Mouse (Mus musculus) hindbrain, embryonic 11.5 days (tissue): ENCODE measurements at regions not wholly inside any gene's neighbourhood (a gene's known extent, or its start where the extent isn't known, plus 50 kb on each side); places are given as distances from the start of the nearest gene placed in this dataset.
A peak's percentile ranks its signal among the peaks of the same experiment; 100 is the strongest.

Experiments
- ATAC-seq: fragments of 200-750 bp; cut with Nextera tagmentation; 2 replicates; pipeline ENCODE4 v1.8.0; 2017; ENCODE audit warnings: mild to moderate bottlenecking, moderate TSS enrichment, moderate library complexity; ENCODE audit not compliant: low FRiP score
- DNase-seq: peaks from one replicate; pipeline ENCODE4 v3.0.0-alpha.2; 2015; ENCODE audit warnings: low spot score
- H3K27ac ChIP-seq: fragments of 300-500 bp; sonication (generic); 2 replicates; pipeline ENCODE4 v1.5.1; 2014; ENCODE audit warnings: mild to moderate bottlenecking, low read depth, low read length
- H3K27me3 ChIP-seq: fragments of 300-500 bp; sonication (generic); 2 replicates; pipeline ENCODE4 v1.6.1; 2014; ENCODE audit warnings: mild to moderate bottlenecking, low read length, moderate library complexity, mixed read lengths; ENCODE audit not compliant: control insufficient read depth, insufficient read depth
- H3K36me3 ChIP-seq: fragments of 300-500 bp; sonication (generic); 2 replicates; pipeline ENCODE4 v1.6.1; 2014; ENCODE audit warnings: mild to moderate bottlenecking, low read length, moderate library complexity, mixed read lengths; ENCODE audit not compliant: control insufficient read depth, insufficient read depth
- H3K4me1 ChIP-seq: fragments of 300-500 bp; sonication (generic); replicated peaks from 2 replicates; pipeline ENCODE4 v1.6.1; 2014; ENCODE audit warnings: low read length, mixed read lengths; ENCODE audit not compliant: control insufficient read depth, insufficient read depth
- H3K4me2 ChIP-seq: fragments of 300-500 bp; sonication (generic); replicated peaks from 2 replicates; pipeline ENCODE4 v1.6.1; 2014; ENCODE audit warnings: mild to moderate bottlenecking, low read depth, low read length
- H3K4me3 ChIP-seq: fragments of 300-500 bp; sonication (generic); 2 replicates; pipeline ENCODE4 v1.5.1; 2014; ENCODE audit warnings: low read depth, low read length
- H3K9ac ChIP-seq: fragments of 300-500 bp; sonication (generic); 2 replicates; pipeline ENCODE4 v1.6.1; 2014; ENCODE audit warnings: low read depth, low read length
- H3K9me3 ChIP-seq: fragments of 300-500 bp; sonication (generic); 2 replicates; pipeline ENCODE4 v1.6.1; 2016; ENCODE audit warnings: low read length; ENCODE audit not compliant: control insufficient read depth
- WGBS: fragments of 180-500 bp; shearing (Covaris S2); extraction: QIAGEN DNeasy Blood & Tissue Kit; methylation state at CpG from one replicate; pipeline ENCODE4 v1.1.7; 2014; 5-methylcytosine and 5-hydroxymethylcytosine counted together

DNA sequence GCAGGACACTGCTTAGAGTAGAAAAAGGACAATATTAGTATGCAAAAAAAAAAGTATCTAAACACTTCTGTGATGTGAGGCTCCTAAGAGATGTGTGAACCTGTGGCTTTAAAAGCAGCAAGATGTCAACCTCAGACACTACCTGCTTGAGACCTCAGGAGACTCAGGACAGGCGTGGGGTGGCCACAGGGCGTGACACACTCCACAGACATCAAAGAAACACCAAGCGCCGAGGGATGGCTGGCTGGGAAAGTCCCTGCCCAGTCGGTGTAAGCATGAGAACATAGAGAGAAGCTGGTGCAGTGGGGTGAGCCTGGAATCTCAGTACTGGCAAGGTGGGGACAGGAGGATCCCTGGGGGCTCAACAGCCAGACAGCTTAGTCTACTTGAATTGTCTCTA lies 72.0 kb upstream of the Sulf2 start:
- DNase-seq (no peak), ATAC-seq (no peak)
- no peak overlapping the region for H3K4me2 ChIP-seq
- peak overlapping the region; percentile 44; the same call in 1 of the 2 replicates for H3K27ac ChIP-seq
- H3K9ac ChIP-seq: no peak overlapping the region
- peaks cover 7% of the 10 kb centered on the region; the same call in 1 of the 2 replicates for H3K27me3 ChIP-seq
- H3K9me3 ChIP-seq: no peaks in the 10 kb centered on the region
- H3K4me3 ChIP-seq: no peak overlapping the region
- whole genome bisulfite sequencing: 52% methylated on average over 5 of the region's 5 CpGs
- H3K4me1 ChIP-seq: no peaks in the 10 kb centered on the region
- H3K36me3 ChIP-seq: no peaks in the 10 kb centered on the region

DNA sequence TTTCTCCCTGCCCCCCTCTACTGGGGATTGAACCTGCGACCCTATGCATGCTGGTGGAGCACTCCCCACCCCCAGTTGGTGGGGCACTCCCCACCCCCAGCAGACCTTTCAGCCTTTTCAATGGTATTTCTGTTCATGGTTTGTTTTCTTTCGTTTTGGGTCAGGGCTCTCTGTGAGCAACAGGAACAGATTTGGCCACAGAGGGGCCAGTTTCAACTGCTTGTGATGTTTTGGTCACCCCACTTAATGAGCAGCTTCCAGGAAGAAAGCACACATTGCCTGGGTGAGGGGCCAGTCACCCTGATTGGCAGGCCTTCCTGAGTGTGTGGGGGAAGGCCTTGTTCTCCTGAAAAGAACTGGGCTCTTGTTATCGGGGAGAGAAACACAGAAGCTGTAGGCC lies 71.5 kb upstream of the Sulf2 start:
- H3K9me3 ChIP-seq: no peaks in the 10 kb centered on the region
- H3K4me3 ChIP-seq: no peak overlapping the region
- DNase-seq (peak; percentile 37), ATAC-seq (no peak)
- H3K4me1 ChIP-seq: no peaks in the 10 kb centered on the region
- H3K36me3 ChIP-seq: no peaks in the 10 kb centered on the region
- H3K9ac ChIP-seq: no peak overlapping the region
- no peak overlapping the region for H3K4me2 ChIP-seq
- H3K27ac ChIP-seq: peak overlapping the region; percentile 44; the same call in 1 of the 2 replicates
- peaks cover 8% of the 10 kb centered on the region; the same call in 1 of the 2 replicates for H3K27me3 ChIP-seq
- WGBS: 23% methylated on average over 3 of the region's 3 CpGs

DNA sequence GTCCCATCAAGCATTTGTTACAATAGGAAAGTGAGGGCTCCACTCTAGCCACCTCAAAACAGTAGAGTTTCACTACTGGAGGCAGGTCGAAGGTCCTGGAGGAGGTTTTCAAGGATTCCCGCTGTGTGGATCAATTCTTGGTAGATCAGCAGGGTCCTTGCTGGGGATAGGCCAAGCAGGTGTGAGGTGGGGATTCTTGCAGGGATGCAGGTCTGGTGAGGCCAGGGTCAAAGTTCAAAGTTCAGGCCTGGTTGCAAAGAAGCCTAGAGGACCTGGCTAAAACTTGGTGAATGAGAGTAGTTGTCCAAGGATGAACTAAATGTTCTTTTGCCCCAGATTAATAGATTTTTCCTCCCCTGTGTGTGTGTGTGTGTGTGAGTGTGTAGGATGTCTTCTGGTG lies 70.9 kb upstream of the Sulf2 start:
- Histone ChIP-seq H3K36me3 (no peaks in the 10 kb centered on the region), H3K4me1 (no peaks in the 10 kb centered on the region)
- ATAC-seq: no peak

GRCm38 (mm10) chr2:166225354-166225753 lies 69.9 kb upstream of the Sulf2 start:
- H3K4me2 ChIP-seq: no peak overlapping the region
- H3K36me3 ChIP-seq: no peaks in the 10 kb centered on the region
- no peaks in the 10 kb centered on the region for H3K4me1 ChIP-seq
- no peak for ATAC-seq
- H3K27me3 ChIP-seq: peaks cover 9% of the 10 kb centered on the region
- H3K9ac ChIP-seq: no peak overlapping the region
- WGBS: 88% methylated on average over 9 of the region's 9 CpGs
- no peak for DNase-seq
- H3K9me3 ChIP-seq: no peaks in the 10 kb centered on the region
- H3K4me3 ChIP-seq: no peak overlapping the region
- no peak overlapping the region for H3K27ac ChIP-seq

More for the DNA sequence above, 70.9 kb upstream of the Sulf2 start:
- Histone ChIP-seq H3K27ac (peak overlapping the region; percentile 44; the same call in 1 of the 2 replicates), H3K4me3 (no peak overlapping the region), H3K9ac (no peak overlapping the region), H3K9me3 (no peaks in the 10 kb centered on the region), H3K4me2 (no peak overlapping the region), H3K27me3 (peaks cover 8% of the 10 kb centered on the region; the same call in 1 of the 2 replicates)
- 84% methylated on average over 2 of the region's 2 CpGs for WGBS
- DNase-seq: no peak

GRCm38 (mm10) chr2:166218783-166219182 lies 63.3 kb upstream of the Sulf2 start:
- Histone ChIP-seq H3K4me1 (peaks cover 26% of the 10 kb centered on the region), H3K27me3 (peaks cover 33% of the 10 kb centered on the region), H3K27ac (no peak overlapping the region), H3K4me3 (no peak overlapping the region), H3K9ac (no peak overlapping the region), H3K9me3 (no peaks in the 10 kb centered on the region), H3K36me3 (no peaks in the 10 kb centered on the region), H3K4me2 (no peak overlapping the region)
- DNase-seq (no peak), ATAC-seq (no peak)
- 76% methylated on average over 9 of the region's 9 CpGs for WGBS

DNA sequence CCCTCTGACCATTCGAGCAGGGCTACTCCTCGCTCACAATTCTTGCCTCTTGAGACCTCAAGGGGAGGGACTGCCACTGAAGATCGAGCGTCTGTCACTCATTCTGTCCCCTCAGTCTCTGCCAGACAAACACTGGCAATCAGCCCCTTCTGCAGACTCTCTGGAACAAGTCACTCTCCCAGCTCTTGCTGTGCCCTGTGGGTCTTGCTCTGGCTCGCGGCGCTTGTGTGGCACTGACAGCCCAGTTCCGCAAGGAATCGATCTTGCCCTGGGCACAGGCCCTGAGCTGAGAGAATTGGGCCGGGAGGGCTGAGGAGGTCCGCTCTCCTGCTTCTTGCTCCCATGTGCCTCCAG lies 61.0 kb upstream of the Sulf2 start:
- peak overlapping the region; percentile 63 for H3K27ac ChIP-seq
- DNase-seq (no peak), ATAC-seq (no peak)
- WGBS: 68% methylated on average over 11 of the region's 11 CpGs
- H3K9ac ChIP-seq: peak overlapping the region; percentile 1; the same call in 1 of the 2 replicates
- peaks cover 39% of the 10 kb centered on the region for H3K27me3 ChIP-seq
- no peaks in the 10 kb centered on the region for H3K36me3 ChIP-seq
- H3K4me2 ChIP-seq: no peak overlapping the region
- peaks cover 26% of the 10 kb centered on the region for H3K4me1 ChIP-seq
- H3K4me3 ChIP-seq: no peak overlapping the region
- no peaks in the 10 kb centered on the region for H3K9me3 ChIP-seq

GRCm38 (mm10) chr2:166215610-166216511 lies 60.4 kb upstream of the Sulf2 start:
- DNase-seq: peak; percentile 71
- Histone ChIP-seq H3K4me2 (no peak overlapping the region), H3K36me3 (no peaks in the 10 kb centered on the region), H3K9ac (no peak overlapping the region), H3K9me3 (no peaks in the 10 kb centered on the region), H3K4me1 (peaks cover 26% of the 10 kb centered on the region), H3K27me3 (peaks cover 39% of the 10 kb centered on the region), H3K27ac (peak overlapping the region; percentile 69), H3K4me3 (no peak overlapping the region)
- ATAC-seq: peak; percentile 83
- 32% methylated on average over 18 of the region's 18 CpGs for WGBS

- ATAC-seq (peak; percentile 58; the same call in 1 of the 2 replicates), DNase-seq (peak; percentile 60)
- H3K36me3 ChIP-seq: no peaks in the 10 kb centered on the region
- H3K4me2 ChIP-seq: no peak overlapping the region
- WGBS: 30% methylated on average over 7 of the region's 7 CpGs
- no peak overlapping the region for H3K9ac ChIP-seq
- no peak overlapping the region for H3K4me3 ChIP-seq
- peaks cover 36% of the 10 kb centered on the region for H3K27me3 ChIP-seq
- peak overlapping the region; percentile 69 for H3K27ac ChIP-seq
- H3K4me1 ChIP-seq: peaks cover 26% of the 10 kb centered on the region
- no peaks in the 10 kb centered on the region for H3K9me3 ChIP-seq
Observed at GRCm38 (mm10) chr2:166215191-166215590, 59.7 kb upstream of the Sulf2 start.

- no peak overlapping the region for H3K4me2 ChIP-seq
- no peaks in the 10 kb centered on the region for H3K9me3 ChIP-seq
- ATAC-seq (no peak), DNase-seq (no peak)
- WGBS: 67% methylated on average over 3 of the region's 3 CpGs
- H3K4me1 ChIP-seq: no peaks in the 10 kb centered on the region
- H3K9ac ChIP-seq: no peak overlapping the region
- no peaks in the 10 kb centered on the region for H3K36me3 ChIP-seq
- peaks cover 6% of the 10 kb centered on the region; the same call in 1 of the 2 replicates for H3K27me3 ChIP-seq
- no peak overlapping the region for H3K27ac ChIP-seq
- no peak overlapping the region for H3K4me3 ChIP-seq
Observed at GRCm38 (mm10) chr2:166207145-166207508, 51.7 kb upstream of the Sulf2 start.
